Mouse (Mus musculus) heart, embryonic 10.5 days (tissue): ENCODE results near the gene Gm13088. TPM values are rescaled to one million over a fixed set of nuclear protein-coding genes. Genes with fewer than 3 reads are reported as not detected.
"Not testable (repeated sequence)": the region's sequence is repeated elsewhere in the genome, so short reads cannot be mapped to it uniquely, and the experiment has no call there.

Experiments used
- DNase-seq: peaks from one replicate; pipeline ENCODE4 v3.0.0-alpha.2; 2017; ENCODE audit warnings: low spot score
- H3K27ac ChIP-seq: fragments of 300-500 bp; sonication (generic); 2 replicates; pipeline ENCODE4 v1.5.1; 2016; ENCODE audit warnings: mild to moderate bottlenecking
- H3K27me3 ChIP-seq: fragments of 300-500 bp; sonication (generic); 2 replicates; pipeline ENCODE4 v1.6.1; 2016; ENCODE audit warnings: mild to moderate bottlenecking; ENCODE audit not compliant: poor library complexity, insufficient read depth, severe bottlenecking
- H3K36me3 ChIP-seq: fragments of 300-500 bp; sonication (generic); 2 replicates; pipeline ENCODE4 v1.6.1; 2016; ENCODE audit warnings: mild to moderate bottlenecking, moderate library complexity
- H3K4me1 ChIP-seq: fragments of 300-500 bp; sonication (generic); 2 replicates; pipeline ENCODE4 v1.6.1; 2016; ENCODE audit warnings: mild to moderate bottlenecking
- H3K4me3 ChIP-seq: fragments of 300-500 bp; sonication (generic); 2 replicates; pipeline ENCODE4 v1.5.1; 2016; ENCODE audit warnings: mild to moderate bottlenecking, moderate library complexity
- H3K9me3 ChIP-seq: fragments of 300-500 bp; sonication (generic); 2 replicates; pipeline ENCODE4 v1.6.1; 2016; ENCODE audit warnings: mild to moderate bottlenecking, moderate library complexity
- WGBS: fragments of 180-500 bp; shearing (Covaris S2); methylation state at CpG from one replicate; pipeline ENCODE4 v1.1.7; 2016; 5-methylcytosine and 5-hydroxymethylcytosine counted together
- polyA plus RNA-seq: library from polyadenylated mRNA; unstranded; fragments of >200 nt; fragmentation: Nextera tagmentation; extraction: Ambion mirVana; gene quantifications from 2 replicates; pipeline ENCODE4 v1.2.1, GENCODE M21; 2016

The Gm13088 gene
- polyA plus RNA-seq: not detected in 2 replicates

GRCm38 (mm10) chr4:143657146-143657545, at the start of gene Gm13088:
Gm13088 (minus strand) TSS chr4:143657246.
- DNase-seq, H3K4me1 ChIP-seq, H3K9me3 ChIP-seq, H3K36me3 ChIP-seq, H3K27me3 ChIP-seq, H3K27ac ChIP-seq, H3K4me3 ChIP-seq: not testable (repeated sequence)

- no peaks in the 10 kb centered on the region for H3K27me3 ChIP-seq
- no peaks in the 10 kb centered on the region for H3K36me3 ChIP-seq
- peaks cover 14% of the 10 kb centered on the region for H3K9me3 ChIP-seq
- DNase-seq: no peak
- no peak within 1 kb of the TSS for H3K4me3 ChIP-seq
- H3K27ac ChIP-seq: no peak within 1 kb of the TSS
- WGBS: 69% methylated on average over 2 of the region's 2 CpGs
- H3K4me1 ChIP-seq: no peaks in the 10 kb centered on the region
These were observed 45.6 kb upstream of the Gm13088 start, which contains the start of gene Gm13089 for GRCm38 (mm10) chr4:143702611-143703010. Gm13089 (minus strand) TSS chr4:143702711.

GRCm38 (mm10) chr4:143618101-143618500, 38.9 kb downstream of the Gm13088 start:
- WGBS: 75% methylated on average over 4 of the region's 4 CpGs
- DNase-seq: not testable (repeated sequence)

GRCm38 (mm10) chr4:143614703-143615102, 42.3 kb downstream of the Gm13088 start, which contains the start of gene Gm13083:
Gm13083 (plus strand) TSS chr4:143615003.
- H3K27me3 ChIP-seq, DNase-seq, H3K4me3 ChIP-seq, H3K27ac ChIP-seq, H3K4me1 ChIP-seq, H3K36me3 ChIP-seq, H3K9me3 ChIP-seq: not testable (repeated sequence)

More at GRCm38 (mm10) chr4:143618101-143618500, 38.9 kb downstream of the Gm13088 start:
- not testable (repeated sequence) for H3K9me3 ChIP-seq, H3K4me1 ChIP-seq, H3K36me3 ChIP-seq, H3K27me3 ChIP-seq, H3K4me3 ChIP-seq, H3K27ac ChIP-seq

- WGBS: 82% methylated on average over 9 of the region's 9 CpGs
- not testable (repeated sequence) for H3K27me3 ChIP-seq, H3K9me3 ChIP-seq, DNase-seq, H3K4me1 ChIP-seq, H3K27ac ChIP-seq, H3K36me3 ChIP-seq, H3K4me3 ChIP-seq
These were observed 45.1 kb downstream of the Gm13088 start for GRCm38 (mm10) chr4:143611927-143612326.

Other genes with a start within 250 kb of the Gm13088 start
- gene Pramef8, start 244.8 kb downstream of the Gm13088 start, polyA plus RNA-seq: 14.8 and 16.8 TPM in 2 replicates
- not detected in 2 replicates for gene Oog4, start 206.9 kb downstream of the Gm13088 start, polyA plus RNA-seq
- gene Gm13043, start 145.9 kb downstream of the Gm13088 start, polyA plus RNA-seq: not detected in 2 replicates
- not detected in 2 replicates for gene Gm13040, start 121.3 kb downstream of the Gm13088 start, polyA plus RNA-seq
- not detected in 2 replicates for gene BC080695, start 105.5 kb downstream of the Gm13088 start, polyA plus RNA-seq
- gene Gm13057, start 105.5 kb downstream of the Gm13088 start, polyA plus RNA-seq: not detected in 2 replicates
- not detected in 2 replicates for gene Gm13083, start 42.2 kb downstream of the Gm13088 start, polyA plus RNA-seq
- not detected in 2 replicates for gene Gm13089, start 45.5 kb upstream of the Gm13088 start, polyA plus RNA-seq
- not detected in 2 replicates for gene Gm13078, start 62.2 kb upstream of the Gm13088 start, polyA plus RNA-seq
- not detected in 2 replicates for gene Gm13023, start 132.1 kb upstream of the Gm13088 start, polyA plus RNA-seq
- gene Gm13084, start 158.8 kb upstream of the Gm13088 start, polyA plus RNA-seq: not detected in 2 replicates
- gene Gm13103, start 189.3 kb upstream of the Gm13088 start, polyA plus RNA-seq: not detected in 2 replicates
- gene Pramef6, start 243.1 kb upstream of the Gm13088 start, polyA plus RNA-seq: not detected in 2 replicates